Mouse (Mus musculus) right cerebral cortex, postnatal 14 days (tissue): ENCODE measurements at regions not wholly inside any gene's neighbourhood (a gene's known extent, or its start where the extent isn't known, plus 50 kb on each side); places are given as distances from the start of the nearest gene placed in this dataset.
"Not testable (repeated sequence)": the region's sequence is repeated elsewhere in the genome, so short reads cannot be mapped to it uniquely, and the experiment has no call there.

Source experiments
- DNase-seq: peaks from one replicate; pipeline ENCODE4 v3.0.0; 2022

- DNase-seq = no peak
Measured at GRCm38 (mm10) chr11:29628476-29628875, 64.3 kb upstream of the Rtn4 start.

GRCm38 (mm10) chr11:29632486-29632885 is 60.3 kb upstream of the Rtn4 start:
- no peak for DNase-seq

GRCm38 (mm10) chr11:29633288-29633687 is 59.5 kb upstream of the Rtn4 start:
- DNase-seq = not testable (repeated sequence)

DNA sequence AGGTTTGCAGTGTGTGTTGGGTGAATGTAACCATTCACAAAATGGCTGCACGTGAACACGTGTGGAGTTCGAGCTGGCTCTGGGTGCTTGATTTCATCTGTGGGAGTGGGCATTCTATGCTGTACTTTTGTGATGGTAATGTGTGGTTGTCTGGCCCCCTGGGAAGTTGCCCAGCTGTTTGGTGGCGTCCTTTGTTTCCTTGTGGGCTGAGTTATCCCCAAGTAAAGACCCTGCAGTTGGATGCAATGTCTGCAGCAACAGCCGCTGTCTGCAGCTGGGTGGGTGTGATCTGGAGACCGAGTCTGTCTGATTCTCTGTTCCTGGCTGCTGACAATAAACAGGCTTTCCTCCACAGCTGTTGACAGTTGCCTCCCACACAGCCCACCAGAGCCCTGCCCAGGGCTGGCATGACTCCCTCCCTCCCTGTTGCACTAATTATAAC is 56.0 kb upstream of the Rtn4 start:
- DNase-seq = peak; percentile 11

- no peak for DNase-seq
Measured at GRCm38 (mm10) chr11:29638093-29638669, 54.6 kb upstream of the Rtn4 start.

- DNase-seq = no peak
Measured at GRCm38 (mm10) chr11:29638861-29639260, 53.9 kb upstream of the Rtn4 start.
